ENCODE assay signal across 11 mouse cellular contexts in the genomic region with DNA sequence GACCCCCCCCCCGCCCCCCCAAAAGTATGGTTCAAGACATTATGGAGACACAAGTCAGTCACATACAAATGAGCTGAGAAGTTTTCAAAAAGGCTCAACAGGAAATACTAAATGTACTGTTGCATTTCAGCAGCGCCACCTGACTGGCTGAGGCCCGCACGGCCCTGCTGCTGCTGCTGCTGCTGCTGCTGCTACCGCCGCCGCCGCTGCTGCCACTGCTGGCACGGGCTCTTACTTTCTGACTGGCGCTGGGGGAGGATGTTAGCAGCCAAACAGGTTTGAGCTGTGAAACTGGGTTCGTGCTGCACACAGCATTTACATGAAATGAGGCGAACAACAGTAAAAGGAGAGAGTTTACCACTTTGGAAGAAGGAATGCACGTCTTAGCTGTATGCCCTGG.
DNase-seq lines count a peak whose midpoint lies in the region; ATAC-seq and TF ChIP-seq lines count a peak whose summit lies in the region.
"Had no signal": no experiment of that assay in that cellular context is flagged by ENCODE, and none has a peak within 500 bp of the region (broad histone marks: within the 10 kb centered on the region; RNA-seq: fewer than 3 reads in every experiment).

No protein-coding gene starts in this region.

- ATAC-seq in heart, embryonic 16.5 days (replicated peaks; ENCODE audit: extremely low read depth, insufficient read depth, low FRiP score), result no peak
- peak; percentile 81; the same call in 1 of the 2 replicates for ATAC-seq in embryonic facial prominence, embryonic 12.5 days (ENCODE audit: insufficient number of reproducible peaks, insufficient read depth, low FRiP score, low TSS enrichment)
- peak; percentile 86 for ATAC-seq in kidney, embryonic 16.5 days (ENCODE audit: low FRiP score, low TSS enrichment)
- ATAC-seq in neural tube, embryonic 11.5 days (ENCODE audit: insufficient read depth, low FRiP score, low TSS enrichment), result no peak

- no peaks in the 10 kb centered on the region for H3K27me3 ChIP-seq in heart, embryonic 16.5 days (ENCODE audit: control insufficient read depth, insufficient read depth, low read length)
- H3K27me3 ChIP-seq in embryonic facial prominence, embryonic 12.5 days, result no peaks in the 10 kb centered on the region
- H3K27me3 ChIP-seq in kidney, embryonic 16.5 days (ENCODE audit: insufficient read depth, low read length), result no peaks in the 10 kb centered on the region
- no peaks in the 10 kb centered on the region for H3K27me3 ChIP-seq in neural tube, embryonic 11.5 days (ENCODE audit: control insufficient read depth, insufficient read depth, low read length)
- no peaks in the 10 kb centered on the region for H3K27me3 ChIP-seq in cerebellum, adult 2 months (ENCODE audit: control insufficient read depth, insufficient read depth, low read length)
- H3K27me3 ChIP-seq: CH12.LX; liver, embryonic 13.5 days had no signal

- no peak for TF ChIP-seq CTCF in cerebellum, adult 2 months (IDR thresholded peaks at IDR 0.05; ENCODE audit: borderline replicate concordance, insufficient read depth, low read depth, low read length)

- no peaks in the 10 kb centered on the region for H3K9me3 ChIP-seq in heart, embryonic 16.5 days (replicated peaks; ENCODE audit: control insufficient read depth, low read length)
- H3K9me3 ChIP-seq in embryonic facial prominence, embryonic 12.5 days, result no peaks in the 10 kb centered on the region
- no peaks in the 10 kb centered on the region for H3K9me3 ChIP-seq in kidney, embryonic 16.5 days (ENCODE audit: low read length)
- no peaks in the 10 kb centered on the region for H3K9me3 ChIP-seq in neural tube, embryonic 11.5 days (ENCODE audit: control insufficient read depth, low read length)

- 21% methylated on average over 13 of the region's 13 CpGs for WGBS in heart, embryonic 16.5 days
- WGBS in embryonic facial prominence, embryonic 12.5 days, result 14% methylated on average over 13 of the region's 13 CpGs
- WGBS in kidney, embryonic 16.5 days, result 13% methylated on average over 13 of the region's 13 CpGs
- 20% methylated on average over 13 of the region's 13 CpGs for WGBS in neural tube, embryonic 11.5 days
- WGBS in cerebellum, adult 2 months, result 21% methylated on average over 13 of the region's 13 CpGs

- no peak for DNase-seq in heart, postnatal 4 days
- peak; percentile 34 for DNase-seq in neural tube, embryonic 11.5 days (ENCODE audit: low spot score)
- no peak for DNase-seq in cerebellum, adult 2 months
- DNase-seq in layer of hippocampus, adult 11-12 months (ENCODE audit: low spot score), result no peak
- DNase-seq in cerebellum, postnatal 36 days, result no peak
- DNase-seq: gastrocnemius, postnatal 10 days; liver, embryonic 13.5 days had no signal

- H3K36me3 ChIP-seq in heart, embryonic 16.5 days (ENCODE audit: control insufficient read depth, insufficient read depth), result no peaks in the 10 kb centered on the region
- H3K36me3 ChIP-seq in embryonic facial prominence, embryonic 12.5 days, result no peaks in the 10 kb centered on the region
- H3K36me3 ChIP-seq in kidney, embryonic 16.5 days (ENCODE audit: insufficient read depth, low read length), result no peaks in the 10 kb centered on the region
- no peaks in the 10 kb centered on the region for H3K36me3 ChIP-seq in neural tube, embryonic 11.5 days (ENCODE audit: control insufficient read depth, insufficient read depth, low read length)
- H3K36me3 ChIP-seq: liver, embryonic 13.5 days had no signal

- no peak overlapping the region for H3K27ac ChIP-seq in heart, embryonic 16.5 days (ENCODE audit: low read length)
- H3K27ac ChIP-seq in embryonic facial prominence, embryonic 12.5 days, result no peak overlapping the region
- H3K27ac ChIP-seq in kidney, embryonic 16.5 days (ENCODE audit: low read length), result no peak overlapping the region
- no peak overlapping the region for H3K27ac ChIP-seq in neural tube, embryonic 11.5 days (ENCODE audit: low read depth, low read length)
- H3K27ac ChIP-seq in cerebellum, adult 2 months (ENCODE audit: insufficient read depth, low read length), result no peak overlapping the region
- H3K27ac ChIP-seq: liver, embryonic 13.5 days had no signal

- no peak overlapping the region for H3K4me2 ChIP-seq in heart, embryonic 16.5 days (ENCODE audit: low read depth, low read length)
- H3K4me2 ChIP-seq in embryonic facial prominence, embryonic 12.5 days (replicated peaks), result peak overlapping the region; percentile 25
- no peak overlapping the region for H3K4me2 ChIP-seq in kidney, embryonic 16.5 days (replicated peaks; ENCODE audit: low read depth, low read length)
- H3K4me2 ChIP-seq in neural tube, embryonic 11.5 days (ENCODE audit: low read depth), result no peak overlapping the region
- H3K4me2 ChIP-seq: liver, embryonic 13.5 days had no signal

- H3K4me3 ChIP-seq in heart, embryonic 16.5 days (ENCODE audit: low read length), result no peak overlapping the region
- H3K4me3 ChIP-seq in embryonic facial prominence, embryonic 12.5 days, result no peak overlapping the region
- H3K4me3 ChIP-seq in kidney, embryonic 16.5 days (ENCODE audit: low read length), result no peak overlapping the region
- H3K4me3 ChIP-seq in neural tube, embryonic 11.5 days (ENCODE audit: low read depth, low read length), result no peak overlapping the region
- no peak overlapping the region for H3K4me3 ChIP-seq in cerebellum, adult 2 months (replicated peaks; ENCODE audit: insufficient read depth, low read depth, low read length)
- H3K4me3 ChIP-seq: liver, embryonic 13.5 days had no signal

- TF ChIP-seq POLR2A in cerebellum, adult 2 months (IDR thresholded peaks at IDR 0.05; ENCODE audit: borderline replicate concordance, insufficient read depth, low read length), result no peak

- H3K4me1 ChIP-seq in heart, embryonic 16.5 days (ENCODE audit: control insufficient read depth, insufficient read depth, low read length), result no peaks in the 10 kb centered on the region
- peaks cover 5% of the 10 kb centered on the region; the same call in 1 of the 2 replicates for H3K4me1 ChIP-seq in embryonic facial prominence, embryonic 12.5 days
- no peaks in the 10 kb centered on the region for H3K4me1 ChIP-seq in kidney, embryonic 16.5 days (ENCODE audit: insufficient read depth, low read length)
- peaks cover 7% of the 10 kb centered on the region; the same call in 1 of the 2 replicates for H3K4me1 ChIP-seq in neural tube, embryonic 11.5 days (ENCODE audit: control insufficient read depth, insufficient read depth, low read length)
- H3K4me1 ChIP-seq in cerebellum, adult 2 months (ENCODE audit: control insufficient read depth, insufficient read depth, low read length), result no peaks in the 10 kb centered on the region
- H3K4me1 ChIP-seq: liver, embryonic 13.5 days had no signal

- H3K9ac ChIP-seq in heart, embryonic 16.5 days (ENCODE audit: low read length), result 0 out of 2 replicates have a peak overlapping the region, but pooled peaks have one; percentile 17
- H3K9ac ChIP-seq in embryonic facial prominence, embryonic 12.5 days, result no peak overlapping the region
- H3K9ac ChIP-seq in kidney, embryonic 16.5 days (replicated peaks; ENCODE audit: low read length), result 0 out of 2 replicates have a peak overlapping the region, but pooled peaks have one; percentile 15
- H3K9ac ChIP-seq in neural tube, embryonic 11.5 days (ENCODE audit: low read length), result no peak overlapping the region
- H3K9ac ChIP-seq: liver, embryonic 13.5 days had no signal

Comparison
In these comparisons a context has a peak if more than half of its experiments do, and no peak if none do; other contexts are left out.
1. ATAC-seq: peak in embryonic facial prominence, embryonic 12.5 days (single experiment) and kidney, embryonic 16.5 days (single experiment); none in heart, embryonic 16.5 days (single experiment) and neural tube, embryonic 11.5 days (single experiment).
2. H3K9ac ChIP-seq: peak in heart, embryonic 16.5 days (single experiment) and kidney, embryonic 16.5 days (single experiment); none in embryonic facial prominence, embryonic 12.5 days (single experiment) and neural tube, embryonic 11.5 days (single experiment).